Mouse (Mus musculus) CD4-positive, CD25-positive, alpha-beta regulatory T cell (primary cell): ENCODE measurements around the gene Zc3h6. TPM values are rescaled to one million over a fixed set of nuclear protein-coding genes. Genes with fewer than 3 reads are reported as not detected.

Experiments
- polyA plus RNA-seq: library from polyadenylated mRNA; unstranded; fragments of 100-300 nt; shearing (Covaris generic); gene quantifications from one replicate; pipeline ENCODE4 v1.2.1, GENCODE M21; 2017

The Zc3h6 gene
- polyA plus RNA-seq, result 14.5 TPM

GRCm38 (mm10) chr2:128966641-128967580 lies at the start of gene Zc3h6:
Gene Zc3h6, plus strand, starts transcription at chr2:128967402.

GRCm38 (mm10) chr2:128943538-128944528 lies 23.4 kb upstream of the Zc3h6 start, which contains the start of gene Zc3h8:
Gene Zc3h8, minus strand, starts transcription at chr2:128944077.

GRCm38 (mm10) chr2:128967661-128968441 lies 649 bp downstream of the Zc3h6 start, which contains the start of gene Gm10762:
Gene Gm10762, minus strand, starts transcription at chr2:128967725.

GRCm38 (mm10) chr2:129047811-129048210 lies 80.6 kb downstream of the Zc3h6 start, which contains the start of gene Vinac1:
Gene Vinac1, minus strand, starts transcription at chr2:129048172.

GRCm38 (mm10) chr2:129065437-129066282 lies 98.5 kb downstream of the Zc3h6 start, which contains the start of gene Ttl:
Gene Ttl, plus strand, starts transcription at chr2:129065942.

Other genes with a start within 250 kb of the Zc3h6 start
- 29.2 TPM for gene Tmem87b, start 149.3 kb upstream of the Zc3h6 start, polyA plus RNA-seq
- not detected for gene Fbln7, start 104.4 kb upstream of the Zc3h6 start, polyA plus RNA-seq
- gene Zc3h8, start 23.3 kb upstream of the Zc3h6 start, polyA plus RNA-seq, result 10.4 TPM
- gene Gm10762, start 323 bp downstream of the Zc3h6 start, polyA plus RNA-seq, result 5.7 TPM
- gene Vinac1, start 80.8 kb downstream of the Zc3h6 start, polyA plus RNA-seq, result 0.25 TPM
- 2.9 TPM for gene Ttl, start 98.5 kb downstream of the Zc3h6 start, polyA plus RNA-seq
- gene Polr1b, start 133.6 kb downstream of the Zc3h6 start, polyA plus RNA-seq, result 36.3 TPM
- 27.9 TPM for gene Chchd5, start 162.3 kb downstream of the Zc3h6 start, polyA plus RNA-seq
- 51.7 TPM for gene Slc20a1, start 231.4 kb downstream of the Zc3h6 start, polyA plus RNA-seq